In genomic region chr10:61143343-61143742, GRCm38 (mm10) we compare ENCODE assay signal across 23 mouse cellular contexts. TPM values are rescaled to one million over a fixed set of nuclear protein-coding genes. Genes with fewer than 3 reads are reported as not detected.
DNase-seq lines count a peak whose midpoint lies in the region; ATAC-seq and TF ChIP-seq lines count a peak whose summit lies in the region.
"Had no signal": no experiment of that assay in that cellular context is flagged by ENCODE, and none has a peak within 500 bp of the region (broad histone marks: within the 10 kb centered on the region; RNA-seq: fewer than 3 reads in every experiment).

No protein-coding gene starts in this region.

- peak; percentile 29 for DNase-seq in CD4-positive, CD25-positive, alpha-beta regulatory T cell, adult 2 months (ENCODE audit: low read depth, low spot score)
- DNase-seq in 3T3-L1 (ENCODE audit: low read depth, low spot score), result peak; percentile 48
- peak; percentile 37 for DNase-seq in NIH3T3 (ENCODE audit: low read depth)
- no peak for DNase-seq in adrenal gland, postnatal 4 days (ENCODE audit: low spot score in 2 of 2)
- DNase-seq in cerebellum, adult 9-11 months, result no peak
- no peak for DNase-seq in forebrain, embryonic 10.5 days (ENCODE audit: extremely low spot score, low spot score)
- DNase-seq: adrenal gland, adult 8-10 months; cerebellum, adult 2 months; cerebellum, postnatal 14 days; forebrain, postnatal 0 days; gastrocnemius, adult 2 months; gastrocnemius, postnatal 25 days; kidney, adult 18-20 months had no signal

- WGBS in intestine, postnatal 0 days, result 51% methylated on average over 2 of the region's 2 CpGs
- WGBS in forebrain, embryonic 10.5 days, result 88% methylated on average over 2 of the region's 2 CpGs

- no peak overlapping the region for H3K9ac ChIP-seq in intestine, postnatal 0 days (ENCODE audit: low read depth, low read length)
- H3K9ac ChIP-seq: embryonic facial prominence, embryonic 13.5 days; forebrain, embryonic 13.5 days; forebrain, postnatal 0 days; heart, embryonic 12.5 days; hindbrain, embryonic 14.5 days had no signal

- H3K4me2 ChIP-seq in intestine, postnatal 0 days (replicated peaks; ENCODE audit: low read depth), result no peak overlapping the region
- H3K4me2 ChIP-seq: embryonic facial prominence, embryonic 13.5 days; forebrain, embryonic 13.5 days; heart, embryonic 12.5 days; hindbrain, embryonic 14.5 days had no signal

- no peaks in the 10 kb centered on the region for H3K9me3 ChIP-seq in intestine, postnatal 0 days (ENCODE audit: control insufficient read depth)
- H3K9me3 ChIP-seq in forebrain, embryonic 10.5 days, result no peaks in the 10 kb centered on the region
- H3K9me3 ChIP-seq: embryonic facial prominence, embryonic 13.5 days; forebrain, embryonic 13.5 days; heart, embryonic 12.5 days; hindbrain, embryonic 10.5 days had no signal

- H3K27ac ChIP-seq in intestine, postnatal 0 days (ENCODE audit: low read depth, low read length), result peak overlapping the region; percentile 65; the same call in 1 of the 2 replicates
- H3K27ac ChIP-seq in forebrain, embryonic 10.5 days, result no peak overlapping the region
- H3K27ac ChIP-seq: embryonic facial prominence, embryonic 13.5 days; forebrain, embryonic 13.5 days; gastrocnemius, adult 2 months; hindbrain, embryonic 10.5 days; hindbrain, embryonic 14.5 days had no signal

- no peaks in the 10 kb centered on the region for H3K27me3 ChIP-seq in intestine, postnatal 0 days (replicated peaks; ENCODE audit: control insufficient read depth, insufficient read depth, low read length)
- no peaks in the 10 kb centered on the region for H3K27me3 ChIP-seq in forebrain, embryonic 10.5 days (ENCODE audit: poor library complexity, severe bottlenecking)
- H3K27me3 ChIP-seq: embryonic facial prominence, embryonic 13.5 days; forebrain, embryonic 13.5 days; heart, embryonic 12.5 days had no signal

- H3K4me1 ChIP-seq in intestine, postnatal 0 days (replicated peaks; ENCODE audit: control insufficient read depth, insufficient read depth, low read length), result no peaks in the 10 kb centered on the region
- H3K4me1 ChIP-seq in forebrain, embryonic 10.5 days, result peaks cover 32% of the 10 kb centered on the region

- H3K4me3 ChIP-seq in intestine, postnatal 0 days (ENCODE audit: low read depth, low read length), result no peak overlapping the region
- no peak overlapping the region for H3K4me3 ChIP-seq in forebrain, embryonic 10.5 days
- H3K4me3 ChIP-seq: embryonic facial prominence, embryonic 13.5 days; forebrain, embryonic 13.5 days; gastrocnemius, adult 2 months; heart, embryonic 12.5 days; hindbrain, embryonic 10.5 days had no signal

- ATAC-seq in CD4-positive, CD25-positive, alpha-beta regulatory T cell, adult 4 months, result no peak
- no peak for ATAC-seq in intestine, postnatal 0 days
- ATAC-seq: forebrain, embryonic 13.5 days; forebrain, postnatal 0 days had no signal

- no peak for TF ChIP-seq CTCF in intestine, postnatal 0 days (IDR thresholded peaks at IDR 0.05; ENCODE audit: low read depth)

- peaks cover 11% of the 10 kb centered on the region for H3K36me3 ChIP-seq in intestine, postnatal 0 days (ENCODE audit: control insufficient read depth, insufficient read depth)
- peaks cover 20% of the 10 kb centered on the region; the same call in 1 of the 2 replicates for H3K36me3 ChIP-seq in forebrain, embryonic 10.5 days (replicated peaks)

RNA-seq across cellular contexts. Expression of gene Sgpl1, which starts 4.2 kb away (rescaled TPM):
- polyA plus RNA-seq in CD4-positive, CD25-positive, alpha-beta regulatory T cell, adult 4 months (2017; shearing (Covaris generic)), result 10 to 100 TPM; 24.5 to 29.9 TPM
- polyA plus RNA-seq in intestine, postnatal 0 days (2015; fragmentation: Nextera tagmentation; extraction: Ambion mirVana), result 119 and 135 TPM in 2 replicates
- total RNA-seq in adrenal gland, postnatal 4 days (2021), result 10 to 100 TPM; 61.8 to 67.6 TPM
- 57.1 and 58.3 TPM in 2 replicates for polyA plus RNA-seq in forebrain, embryonic 10.5 days (2016; fragmentation: Nextera tagmentation; extraction: Ambion mirVana)

RNA-seq across cellular contexts. Expression of gene Tbata, which starts 28.4 kb away (rescaled TPM):
- not detected for polyA plus RNA-seq in CD4-positive, CD25-positive, alpha-beta regulatory T cell, adult 4 months (2017; shearing (Covaris generic))
- polyA plus RNA-seq in intestine, postnatal 0 days (2015; fragmentation: Nextera tagmentation; extraction: Ambion mirVana), result not detected in 2 replicates
- under 1 TPM in 1 of 2 experiments, not detected in 1; 0.23 TPM for total RNA-seq in adrenal gland, postnatal 4 days (2021)
- not detected in 2 replicates for polyA plus RNA-seq in forebrain, embryonic 10.5 days (2016; fragmentation: Nextera tagmentation; extraction: Ambion mirVana)
- total RNA-seq: adrenal gland, adult 8-10 months; gastrocnemius, adult 2 months; gastrocnemius, postnatal 25 days; granulocyte monocyte progenitor cell, adult 5-6 weeks; heart, adult 8-10 months; heart, postnatal 25 days had no signal
- polyA plus RNA-seq: embryonic facial prominence, embryonic 13.5 days; heart, embryonic 12.5 days; hindbrain, embryonic 14.5 days had no signal

RNA-seq across cellular contexts. Expression of gene Pcbd1, which starts 54.2 kb away (rescaled TPM):
- polyA plus RNA-seq in CD4-positive, CD25-positive, alpha-beta regulatory T cell, adult 4 months (2017; shearing (Covaris generic)), result under 1 TPM in 1 of 2 experiments, not detected in 1; 0.90 TPM
- 116 and 122 TPM in 2 replicates for polyA plus RNA-seq in intestine, postnatal 0 days (2015; fragmentation: Nextera tagmentation; extraction: Ambion mirVana)
- 10 to 100 TPM; 57.4 to 69.1 TPM for total RNA-seq in adrenal gland, postnatal 4 days (2021)
- polyA plus RNA-seq in forebrain, embryonic 10.5 days (2016; fragmentation: Nextera tagmentation; extraction: Ambion mirVana), result 22.0 and 22.1 TPM in 2 replicates

Comparison
In these comparisons a context has a peak if more than half of its experiments do, and no peak if none do; other contexts are left out.
1. DNase-seq: peak in CD4-positive, CD25-positive, alpha-beta regulatory T cell, adult 2 months (single experiment), 3T3-L1 (single experiment) and NIH3T3 (single experiment); none in adrenal gland, postnatal 4 days (0 of 2), cerebellum, adult 9-11 months (single experiment) and forebrain, embryonic 10.5 days (single experiment).
2. RNA of gene Pcbd1, which starts 54.2 kb away (polyA plus RNA-seq): 116 to 122 TPM in intestine, postnatal 0 days and 22.0 to 22.1 TPM in forebrain, embryonic 10.5 days; 0.90 TPM in CD4-positive, CD25-positive, alpha-beta regulatory T cell, adult 4 months; every median in the first group is over 10 times any median in the second.